Mouse (Mus musculus) embryonic facial prominence, embryonic 10.5 days (tissue): ENCODE measurements around the gene Chn1. TPM values are rescaled to one million over a fixed set of nuclear protein-coding genes. Genes with fewer than 3 reads are reported as not detected.
"Not testable (repeated sequence)": the region's sequence is repeated elsewhere in the genome, so short reads cannot be mapped to it uniquely, and the experiment has no call there.

ENCODE experiments used
- DNase-seq: peaks from one replicate; pipeline ENCODE4 v3.0.0-alpha.2; 2017; ENCODE audit warnings: low spot score
- H3K27ac ChIP-seq: fragments of 300-500 bp; sonication (generic); replicated peaks from 2 replicates; pipeline ENCODE4 v1.5.1; 2016; ENCODE audit warnings: mild to moderate bottlenecking
- H3K27me3 ChIP-seq: fragments of 300-500 bp; sonication (generic); replicated peaks from 2 replicates; pipeline ENCODE4 v1.6.1; 2016; ENCODE audit warnings: low read depth, mild to moderate bottlenecking; ENCODE audit not compliant: poor library complexity, severe bottlenecking
- H3K36me3 ChIP-seq: fragments of 300-500 bp; sonication (generic); replicated peaks from 2 replicates; pipeline ENCODE4 v1.6.1; 2016; ENCODE audit warnings: mild to moderate bottlenecking, moderate library complexity
- H3K4me1 ChIP-seq: fragments of 300-500 bp; sonication (generic); 2 replicates; pipeline ENCODE4 v1.6.1; 2016
- H3K4me3 ChIP-seq: fragments of 300-500 bp; sonication (generic); 2 replicates; pipeline ENCODE4 v1.5.1; 2016; ENCODE audit warnings: mild to moderate bottlenecking, moderate library complexity
- H3K9me3 ChIP-seq: fragments of 300-500 bp; sonication (generic); 2 replicates; pipeline ENCODE4 v1.6.1; 2016; ENCODE audit warnings: mild to moderate bottlenecking
- WGBS: fragments of 180-500 bp; shearing (Covaris S2); methylation state at CpG from one replicate; pipeline ENCODE4 v1.1.7; 2016; 5-methylcytosine and 5-hydroxymethylcytosine counted together
- polyA plus RNA-seq: library from polyadenylated mRNA; unstranded; fragments of >200 nt; fragmentation: Nextera tagmentation; extraction: Ambion mirVana; gene quantifications from 2 replicates; pipeline ENCODE4 v1.2.1, GENCODE M21; 2016

Chn1 gene
- 38.2 and 40.0 TPM in 2 replicates for polyA plus RNA-seq

DNA sequence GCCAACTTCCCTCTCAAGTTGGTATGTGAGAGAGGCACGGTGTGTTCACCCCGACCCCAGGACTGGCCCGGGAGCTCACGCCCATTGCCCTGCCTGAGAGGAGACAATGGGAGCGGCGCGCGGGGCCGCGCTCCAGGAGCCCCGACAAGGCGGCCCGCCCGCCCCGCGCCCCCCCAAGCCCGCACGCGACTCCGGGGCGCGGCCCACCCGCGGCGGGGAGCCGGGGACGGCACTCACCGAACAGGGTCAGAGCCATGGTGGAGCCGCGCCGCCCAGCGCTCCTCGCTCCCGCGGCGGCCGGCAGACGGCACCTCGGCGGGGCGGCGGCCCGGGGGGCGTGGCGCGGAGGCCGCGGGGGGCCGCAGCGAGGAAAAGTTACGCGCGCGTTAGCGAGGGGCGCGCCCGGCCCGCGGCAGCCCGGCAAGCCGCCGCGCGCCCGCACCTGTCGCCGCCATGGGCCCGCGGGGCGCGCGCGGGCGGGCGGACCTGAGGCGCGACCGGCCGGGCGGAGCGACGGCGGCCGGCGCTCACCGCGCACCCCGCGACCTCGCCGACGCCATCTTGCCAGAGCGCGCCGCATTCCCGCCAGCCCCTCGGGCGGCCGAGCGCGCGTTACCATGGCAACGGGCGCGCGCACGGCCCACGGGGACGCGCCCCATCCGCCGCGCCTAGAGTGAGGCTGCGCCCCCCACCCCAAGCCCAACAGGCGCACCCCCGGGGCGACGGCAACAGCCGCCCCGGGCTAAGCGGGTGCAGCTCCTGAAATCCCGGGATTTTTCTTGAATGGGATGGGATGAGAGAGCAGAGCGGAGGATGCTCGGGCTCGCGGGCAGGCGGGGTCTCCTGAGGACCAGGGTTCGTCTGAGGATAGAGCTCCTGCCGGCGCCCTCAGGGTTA lies at the start of gene Chn1:
Chn1 (minus strand) TSS at position 561 of the 897 bp plus-strand sequence.
- peak; percentile 90 for DNase-seq
- 4% methylated on average over 131 of the region's 131 CpGs for WGBS

DNA sequence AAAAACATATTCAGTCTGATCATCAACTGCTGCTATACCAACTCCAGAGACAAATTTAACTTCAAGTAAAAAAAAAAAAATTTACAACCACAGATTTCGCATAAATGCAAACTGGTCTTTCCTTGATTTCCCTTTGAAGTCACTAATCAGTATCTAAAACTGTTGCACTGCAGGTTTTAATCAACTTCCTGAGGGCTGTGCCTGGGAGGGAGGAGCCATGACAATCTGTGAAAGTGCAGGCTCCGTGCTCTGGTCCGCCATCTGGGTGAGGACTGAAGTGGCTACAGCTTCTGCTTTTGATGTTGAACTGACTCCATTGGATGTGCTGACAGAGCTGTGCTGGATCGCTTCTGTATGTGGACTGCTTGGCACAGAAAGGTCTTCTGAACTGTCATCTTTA lies 43.6 kb upstream of the Chn1 start:
- H3K36me3 ChIP-seq: peaks cover 51% of the 10 kb centered on the region

More for the DNA sequence above, at the start of gene Chn1:
- no peaks in the 10 kb centered on the region for H3K9me3 ChIP-seq
- H3K4me1 ChIP-seq: peaks cover 38% of the 10 kb centered on the region
- H3K27ac ChIP-seq: peak within 1 kb of the TSS; percentile 97
- H3K36me3 ChIP-seq: no peaks in the 10 kb centered on the region
- peak within 1 kb of the TSS; percentile 87 for H3K4me3 ChIP-seq
- peaks cover 10% of the 10 kb centered on the region; the same call in 1 of the 2 replicates for H3K27me3 ChIP-seq

DNA sequence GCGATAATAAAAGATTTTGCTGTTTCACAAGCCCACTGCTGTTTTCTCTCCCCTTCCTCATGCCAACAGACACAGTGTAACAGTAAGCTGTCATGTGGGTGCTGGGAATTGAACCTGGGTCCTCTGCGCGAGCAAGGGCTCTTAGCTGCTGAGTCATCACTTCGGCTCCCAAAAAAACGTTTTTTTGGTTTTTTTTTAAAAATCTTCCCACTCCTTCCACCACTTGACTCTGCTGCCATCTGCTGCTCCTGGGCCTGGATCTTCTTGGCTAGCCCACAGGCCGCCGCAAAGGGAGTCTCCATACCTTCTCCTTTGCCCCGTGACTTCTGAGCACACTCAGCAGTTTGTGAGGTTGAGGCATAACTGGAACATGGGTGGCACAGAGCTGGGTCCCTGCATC lies 32.5 kb upstream of the Chn1 start:
- H3K36me3 ChIP-seq: no peaks in the 10 kb centered on the region
- no peaks in the 10 kb centered on the region for H3K9me3 ChIP-seq
- no peak for DNase-seq
- H3K4me3 ChIP-seq: no peak overlapping the region
- no peaks in the 10 kb centered on the region for H3K4me1 ChIP-seq
- H3K27me3 ChIP-seq: no peaks in the 10 kb centered on the region
- H3K27ac ChIP-seq: no peak overlapping the region
- WGBS: 86% methylated on average over 8 of the region's 8 CpGs

More for the DNA sequence above, 43.6 kb upstream of the Chn1 start:
- Histone ChIP-seq H3K27me3 (no peaks in the 10 kb centered on the region), H3K27ac (no peak overlapping the region), H3K9me3 (no peaks in the 10 kb centered on the region), H3K4me1 (no peaks in the 10 kb centered on the region), H3K4me3 (no peak overlapping the region)
- 80% methylated on average over 4 of the region's 4 CpGs for WGBS
- DNase-seq: no peak

DNA sequence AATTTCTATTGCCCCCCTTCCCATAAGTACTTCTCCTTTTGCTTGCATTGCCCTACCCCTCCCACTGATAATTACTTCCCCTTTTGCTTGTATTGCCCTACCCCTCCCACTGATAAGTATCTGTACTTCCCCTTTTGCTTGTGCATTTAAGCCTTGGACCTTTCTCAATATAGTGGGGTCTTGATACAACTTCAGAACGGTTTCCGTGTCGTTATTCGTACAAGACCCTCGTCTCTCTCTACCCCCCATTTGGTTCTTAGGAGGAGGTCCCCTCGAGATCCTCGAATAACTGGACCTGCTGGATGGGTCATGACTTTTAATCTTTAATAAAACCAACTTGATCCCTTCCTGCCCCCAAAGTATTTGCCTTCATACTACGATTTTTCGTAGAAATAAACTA lies 25.0 kb upstream of the Chn1 start:
- not testable (repeated sequence) for H3K4me1 ChIP-seq, H3K27me3 ChIP-seq
- 91% methylated on average over 9 of the region's 9 CpGs for WGBS

DNA sequence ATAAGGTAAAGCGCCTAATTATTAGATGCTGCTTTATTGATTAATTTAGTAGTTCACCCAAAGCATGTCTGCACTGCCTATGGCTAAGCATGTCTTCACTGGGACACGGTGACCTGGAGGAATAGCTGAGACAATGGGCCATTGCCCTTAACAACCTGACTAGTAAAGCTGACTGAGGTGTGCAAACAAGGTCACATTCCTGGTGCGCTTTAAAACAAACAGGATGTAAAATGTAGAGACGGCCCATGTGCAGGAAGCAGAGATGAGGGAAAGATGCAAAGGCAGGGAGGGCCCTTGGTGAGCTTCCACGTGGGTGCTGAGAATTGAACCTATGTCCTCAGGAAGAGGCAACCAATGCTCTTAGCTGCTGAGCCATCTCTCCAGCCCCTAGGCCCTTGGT lies 23.6 kb upstream of the Chn1 start:
- DNase-seq: no peak
- Histone ChIP-seq H3K27me3 (no peaks in the 10 kb centered on the region), H3K4me1 (no peaks in the 10 kb centered on the region), H3K4me3 (no peak overlapping the region), H3K9me3 (no peaks in the 10 kb centered on the region), H3K36me3 (no peaks in the 10 kb centered on the region), H3K27ac (no peak overlapping the region)
- 73% methylated on average over 5 of the region's 5 CpGs for WGBS

More for the DNA sequence above, 25.0 kb upstream of the Chn1 start:
- not testable (repeated sequence) for DNase-seq, H3K4me3 ChIP-seq, H3K9me3 ChIP-seq, H3K27ac ChIP-seq, H3K36me3 ChIP-seq

DNA sequence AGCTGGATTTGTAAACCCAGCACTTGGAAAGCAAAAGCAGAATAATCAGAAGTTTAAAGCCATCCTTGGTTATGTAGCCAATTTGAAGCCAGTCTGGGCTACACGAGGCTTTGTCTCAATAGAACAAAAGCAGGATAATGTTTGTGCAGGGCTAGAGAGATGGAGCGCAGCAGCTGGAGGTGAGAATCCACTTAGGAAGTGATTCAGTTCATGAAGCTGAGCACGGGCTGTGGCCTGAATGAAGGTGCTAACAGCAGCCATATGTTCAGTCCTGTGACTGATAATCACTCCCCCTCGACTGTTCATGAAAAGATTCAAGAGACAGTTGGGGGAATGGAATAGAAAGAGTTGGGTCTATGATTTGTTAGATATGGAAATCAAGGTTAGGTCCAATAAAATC lies 23.0 kb upstream of the Chn1 start:
- 69% methylated on average over 4 of the region's 4 CpGs for WGBS
- H3K36me3 ChIP-seq: no peaks in the 10 kb centered on the region
- no peaks in the 10 kb centered on the region for H3K4me1 ChIP-seq
- no peak overlapping the region for H3K4me3 ChIP-seq
- no peak overlapping the region for H3K27ac ChIP-seq
- H3K9me3 ChIP-seq: no peaks in the 10 kb centered on the region
- DNase-seq: no peak
- no peaks in the 10 kb centered on the region for H3K27me3 ChIP-seq

DNA sequence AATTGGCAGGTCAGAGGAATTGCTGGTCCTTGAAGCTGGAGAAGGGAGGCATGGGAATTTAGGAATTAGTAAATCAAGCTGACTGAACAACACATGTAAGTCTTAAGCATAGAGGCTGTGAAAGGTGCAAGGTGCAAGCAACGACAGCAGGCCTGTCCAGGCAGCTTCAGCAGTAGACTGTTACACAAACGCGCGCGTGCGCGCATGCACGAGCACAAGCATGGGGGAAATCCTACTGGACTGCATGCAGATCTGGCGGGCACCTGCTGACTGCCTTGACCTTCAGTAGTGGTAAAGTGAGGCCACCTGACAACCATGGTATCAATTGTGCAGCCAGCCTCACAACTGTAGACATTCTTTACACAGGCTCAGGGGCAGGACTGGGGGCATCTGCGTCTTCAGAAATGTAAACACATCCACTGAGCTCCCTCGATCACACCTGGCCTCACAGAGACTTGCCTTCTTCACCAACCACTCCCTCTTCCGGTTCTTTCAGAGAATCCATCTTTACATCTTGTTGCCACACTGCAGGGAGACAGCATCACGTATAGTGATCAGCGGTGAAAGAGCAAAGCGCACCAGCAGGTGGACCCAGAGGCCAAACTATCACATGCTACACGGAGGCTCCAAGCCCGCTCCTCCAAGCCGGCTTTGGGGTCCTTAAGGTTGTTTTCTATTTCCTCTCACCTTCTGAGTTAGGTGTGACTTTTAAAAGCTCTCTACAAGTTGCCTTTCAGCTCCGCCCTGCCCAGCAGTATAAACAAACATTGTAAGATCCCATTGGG lies 16.9 kb upstream of the Chn1 start:
- Histone ChIP-seq H3K27me3 (no peaks in the 10 kb centered on the region), H3K4me3 (no peak overlapping the region), H3K9me3 (no peaks in the 10 kb centered on the region), H3K36me3 (no peaks in the 10 kb centered on the region), H3K27ac (no peak overlapping the region), H3K4me1 (0 out of 2 replicates have a peak, but pooled peaks cover 9% of the 10 kb centered on the region)
- peak; percentile 51 for DNase-seq
- 57% methylated on average over 19 of the region's 19 CpGs for WGBS

DNA sequence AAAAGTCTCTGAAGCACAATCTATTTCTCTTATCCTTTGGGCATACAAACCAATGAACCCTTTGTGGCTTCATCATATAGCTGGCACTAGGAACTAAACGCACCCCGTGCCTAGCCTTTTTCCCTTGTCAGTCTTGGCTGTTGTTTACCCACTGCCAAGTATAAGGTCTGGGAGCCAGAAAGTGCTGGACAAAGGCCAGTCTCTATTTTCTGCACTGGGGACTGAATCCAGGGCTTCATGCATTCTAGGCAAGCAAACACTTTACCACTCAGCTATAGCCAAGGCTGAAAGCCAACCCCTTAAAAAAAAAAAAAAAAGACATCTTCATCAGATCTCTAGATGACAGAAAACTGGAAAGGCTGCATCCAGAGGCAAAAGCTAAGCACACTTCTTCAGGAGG lies 15.2 kb upstream of the Chn1 start:
- Histone ChIP-seq H3K27me3 (no peaks in the 10 kb centered on the region), H3K36me3 (no peaks in the 10 kb centered on the region), H3K27ac (no peak overlapping the region), H3K4me1 (0 out of 2 replicates have a peak, but pooled peaks cover 9% of the 10 kb centered on the region), H3K4me3 (no peak overlapping the region), H3K9me3 (no peaks in the 10 kb centered on the region)
- 91% methylated on average over 2 of the region's 2 CpGs for WGBS
- no peak for DNase-seq

DNA sequence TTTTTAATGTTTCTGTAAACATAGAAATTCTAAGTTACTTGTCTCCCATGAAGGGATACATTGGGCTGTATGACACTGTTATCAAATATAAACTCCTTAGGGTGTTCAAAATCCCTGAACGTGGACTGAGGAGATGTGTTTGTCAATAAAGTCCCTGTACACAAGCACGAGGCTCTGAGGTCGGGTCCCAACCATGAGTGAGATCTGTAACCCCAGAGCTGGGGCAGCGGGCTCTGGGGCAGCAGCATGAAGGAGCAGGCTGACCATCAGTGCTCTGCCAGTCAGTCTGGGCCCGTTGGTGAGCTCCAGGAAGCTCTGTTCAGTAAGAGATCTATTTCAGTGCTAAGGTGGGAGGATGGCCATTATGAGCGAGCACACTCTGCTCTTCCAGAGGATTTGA lies 13.2 kb upstream of the Chn1 start:
- Histone ChIP-seq H3K9me3 (peaks cover 7% of the 10 kb centered on the region; the same call in 1 of the 2 replicates), H3K4me3 (no peak overlapping the region), H3K27ac (no peak overlapping the region), H3K4me1 (0 out of 2 replicates have a peak, but pooled peaks cover 9% of the 10 kb centered on the region), H3K36me3 (no peaks in the 10 kb centered on the region), H3K27me3 (no peaks in the 10 kb centered on the region)
- WGBS: 78% methylated on average over 6 of the region's 6 CpGs
- DNase-seq: no peak

DNA sequence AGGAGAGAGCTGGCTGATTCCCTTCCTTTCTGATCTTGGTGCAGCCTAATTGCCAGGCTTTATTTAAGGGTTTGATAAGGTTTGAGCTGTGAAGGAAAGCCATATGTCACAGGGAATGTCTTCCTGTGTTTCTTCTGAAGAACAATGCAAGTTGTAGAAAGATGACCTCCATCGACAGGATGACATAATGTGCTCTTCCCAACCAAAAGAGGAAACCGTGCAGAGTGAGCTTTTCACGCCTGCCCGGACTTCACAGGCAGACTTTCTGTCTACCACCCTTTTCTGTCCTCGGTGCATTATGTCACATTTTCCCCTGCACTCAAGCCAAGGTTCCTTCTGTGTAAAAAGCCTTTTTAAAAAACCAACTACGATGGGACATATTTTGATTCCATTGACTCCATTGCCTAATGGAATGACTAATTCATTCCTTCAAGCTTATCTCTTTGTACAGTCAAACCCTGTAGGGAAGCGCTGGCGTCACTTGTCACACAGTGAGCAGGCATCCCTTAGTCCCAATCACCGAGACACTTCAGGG lies 7.3 kb upstream of the Chn1 start:
- H3K27me3 ChIP-seq: 0 out of 2 replicates have a peak, but pooled peaks cover 3% of the 10 kb centered on the region
- WGBS: 65% methylated on average over 9 of the region's 9 CpGs
- DNase-seq: no peak
- H3K4me3 ChIP-seq: no peak overlapping the region
- peaks cover 8% of the 10 kb centered on the region for H3K4me1 ChIP-seq
- H3K27ac ChIP-seq: no peak overlapping the region
- H3K36me3 ChIP-seq: no peaks in the 10 kb centered on the region
- H3K9me3 ChIP-seq: peaks cover 7% of the 10 kb centered on the region; the same call in 1 of the 2 replicates

DNA sequence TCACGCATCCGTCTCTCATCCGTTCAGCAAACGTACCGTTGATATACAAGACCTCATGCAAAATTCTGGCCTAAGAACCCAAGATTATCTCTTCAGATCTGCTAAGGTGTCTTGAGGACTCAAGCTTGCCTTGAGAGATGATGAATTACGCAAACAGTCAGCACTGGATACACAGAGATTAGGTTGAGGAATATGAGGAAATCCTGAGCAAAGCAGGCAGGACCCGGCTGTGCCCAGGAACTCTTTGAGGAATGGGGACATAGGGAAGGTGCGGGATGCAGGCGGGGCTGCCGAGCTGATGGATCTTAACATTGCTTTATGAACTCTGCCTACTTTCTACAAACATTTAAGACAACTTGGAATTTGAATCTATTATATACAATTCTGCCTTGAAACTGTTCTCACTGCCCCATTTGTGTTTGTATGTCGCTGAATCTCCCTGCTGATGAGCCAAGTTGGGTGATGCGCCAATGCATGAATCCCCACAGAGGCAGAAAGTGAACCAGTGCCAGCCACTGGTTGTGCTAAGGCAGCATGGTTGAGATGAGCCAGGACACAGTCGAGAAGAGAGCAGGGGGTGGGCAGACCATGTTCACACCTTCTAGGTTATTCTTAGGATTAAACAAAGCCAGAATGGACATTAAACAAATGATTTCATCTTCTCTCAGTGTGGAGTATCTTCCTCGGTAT lies 5.3 kb upstream of the Chn1 start:
- peaks cover 23% of the 10 kb centered on the region for H3K4me1 ChIP-seq
- 91% methylated on average over 14 of the region's 14 CpGs for WGBS
- no peak overlapping the region for H3K27ac ChIP-seq
- H3K9me3 ChIP-seq: peaks cover 7% of the 10 kb centered on the region; the same call in 1 of the 2 replicates
- no peak for DNase-seq
- no peaks in the 10 kb centered on the region for H3K36me3 ChIP-seq
- no peak overlapping the region for H3K4me3 ChIP-seq
- H3K27me3 ChIP-seq: peaks cover 10% of the 10 kb centered on the region; the same call in 1 of the 2 replicates

DNA sequence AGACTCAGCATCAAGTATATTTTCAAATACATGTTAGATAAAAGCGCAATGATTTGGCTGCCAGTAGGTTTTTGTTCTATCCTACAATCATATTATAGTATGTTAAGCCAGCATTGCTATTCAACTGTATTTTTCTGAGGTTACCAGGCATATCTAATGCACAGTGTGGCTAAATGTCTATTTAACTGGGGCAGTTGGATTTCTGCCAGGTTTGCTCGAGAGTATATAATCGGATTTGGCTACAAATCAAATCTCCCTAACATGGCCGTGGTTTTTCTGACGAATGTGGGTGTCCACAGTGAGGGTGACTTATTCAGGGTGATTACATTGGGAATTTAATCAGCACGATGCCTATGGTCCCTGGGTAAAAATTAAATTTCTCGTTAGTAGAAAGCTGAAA lies 4.7 kb upstream of the Chn1 start:
- WGBS: 82% methylated on average over 7 of the region's 7 CpGs
- H3K27me3 ChIP-seq: peaks cover 10% of the 10 kb centered on the region; the same call in 1 of the 2 replicates
- no peak overlapping the region for H3K4me3 ChIP-seq
- H3K4me1 ChIP-seq: peaks cover 23% of the 10 kb centered on the region
- no peak for DNase-seq
- no peaks in the 10 kb centered on the region for H3K36me3 ChIP-seq
- peaks cover 7% of the 10 kb centered on the region; the same call in 1 of the 2 replicates for H3K9me3 ChIP-seq
- H3K27ac ChIP-seq: no peak overlapping the region
